Mouse (Mus musculus) bone marrow macrophage, adult 2 months (primary cell): ENCODE data around the gene Casr. TPM values are rescaled to one million over a fixed set of nuclear protein-coding genes. Genes with fewer than 3 reads are reported as not detected.

Experiments
- H3K27ac ChIP-seq: 2 replicates; pipeline ENCODE4 v1.5.1; 2012; ENCODE audit warnings: low read depth, low read length; ENCODE audit not compliant: insufficient read depth
- H3K4me1 ChIP-seq: 2 replicates; pipeline ENCODE4 v1.6.1; 2012; ENCODE audit warnings: low read length; ENCODE audit not compliant: control insufficient read depth, insufficient read depth
- H3K4me3 ChIP-seq: 2 replicates; pipeline ENCODE4 v1.5.1; 2012; ENCODE audit warnings: mild to moderate bottlenecking, low read length, moderate library complexity; ENCODE audit not compliant: insufficient read depth
- CTCF ChIP-seq: IDR thresholded peaks from 2 replicates; pipeline ENCODE4 v1.5.1; 2012; ENCODE audit warnings: low read depth, mild to moderate bottlenecking, low read length, moderate library complexity
- POLR2A ChIP-seq: IDR thresholded peaks from 2 replicates; pipeline ENCODE4 v1.6.1; 2012; ENCODE audit warnings: mild to moderate bottlenecking, low read depth, low read length, borderline replicate concordance
- polyA plus RNA-seq: library from polyadenylated mRNA; stranded (reverse); fragments of >200 nt; gene quantifications from 2 replicates; pipeline ENCODE4 v1.2.4, GENCODE M21; 2012; ENCODE audit not compliant: missing spikeins, insufficient read depth, insufficient read length

Casr gene
- polyA plus RNA-seq = not detected in 2 replicates

- H3K27ac ChIP-seq = no peak within 1 kb of the TSS
- TF ChIP-seq CTCF = no peak
- no peak for TF ChIP-seq POLR2A
- H3K4me1 ChIP-seq = no peaks in the 10 kb centered on the region
- no peak within 1 kb of the TSS for H3K4me3 ChIP-seq
Observed at GRCm38 (mm10) chr16:36561386-36562338, at the start of gene Casr. Gene Casr (minus strand): TSS chr16:36562141.

GRCm38 (mm10) chr16:36602632-36603031 lies 40.7 kb upstream of the Casr start:
- TF ChIP-seq POLR2A (no peak), CTCF (no peak)
- Histone ChIP-seq H3K27ac (no peak overlapping the region), H3K4me1 (peaks cover 5% of the 10 kb centered on the region; the same call in 1 of the 2 replicates), H3K4me3 (no peak overlapping the region)

- Histone ChIP-seq H3K4me3 (no peak overlapping the region), H3K27ac (no peak overlapping the region), H3K4me1 (peaks cover 5% of the 10 kb centered on the region; the same call in 1 of the 2 replicates)
- TF ChIP-seq CTCF = no peak
- no peak for TF ChIP-seq POLR2A
Observed at GRCm38 (mm10) chr16:36598265-36598664, 36.3 kb upstream of the Casr start.

- H3K27ac ChIP-seq = no peak overlapping the region
- H3K4me3 ChIP-seq = no peak overlapping the region
- TF ChIP-seq CTCF = no peak
- TF ChIP-seq POLR2A = no peak
- peaks cover 5% of the 10 kb centered on the region; the same call in 1 of the 2 replicates for H3K4me1 ChIP-seq
Observed at GRCm38 (mm10) chr16:36596671-36597410, 34.9 kb upstream of the Casr start.

GRCm38 (mm10) chr16:36589898-36590297 lies 28.0 kb upstream of the Casr start:
- TF ChIP-seq CTCF = no peak
- TF ChIP-seq POLR2A = no peak
- no peak overlapping the region for H3K4me3 ChIP-seq
- H3K27ac ChIP-seq = no peak overlapping the region
- H3K4me1 ChIP-seq = peaks cover 15% of the 10 kb centered on the region

- no peak overlapping the region for H3K4me3 ChIP-seq
- TF ChIP-seq POLR2A (no peak), CTCF (no peak)
- H3K27ac ChIP-seq = no peak overlapping the region
- peaks cover 15% of the 10 kb centered on the region for H3K4me1 ChIP-seq
Observed at GRCm38 (mm10) chr16:36587971-36588370, 26.0 kb upstream of the Casr start.

- Histone ChIP-seq H3K4me1 (no peaks in the 10 kb centered on the region), H3K4me3 (no peak overlapping the region), H3K27ac (no peak overlapping the region)
- no peak for TF ChIP-seq POLR2A
- no peak for TF ChIP-seq CTCF
Observed at GRCm38 (mm10) chr16:36582073-36582472, 20.1 kb upstream of the Casr start.

- TF ChIP-seq CTCF (no peak), POLR2A (no peak)
- Histone ChIP-seq H3K27ac (no peak overlapping the region), H3K4me1 (no peaks in the 10 kb centered on the region), H3K4me3 (no peak overlapping the region)
Observed at GRCm38 (mm10) chr16:36571942-36572341, 10.0 kb upstream of the Casr start.

GRCm38 (mm10) chr16:36559573-36559972 lies 2.4 kb downstream of the Casr start:
- Histone ChIP-seq H3K4me3 (no peak overlapping the region), H3K4me1 (no peaks in the 10 kb centered on the region), H3K27ac (no peak overlapping the region)
- TF ChIP-seq CTCF (no peak), POLR2A (no peak)
